8 mouse cellular contexts compared by ENCODE assay signal in genomic region chr11:120539285-120540014, GRCm38 (mm10). TPM values are rescaled to one million over a fixed set of nuclear protein-coding genes. Genes with fewer than 3 reads are reported as not detected.
DNase-seq lines count a peak whose midpoint lies in the region; ATAC-seq and TF ChIP-seq lines count a peak whose summit lies in the region.

No protein-coding gene starts in this region.

- 18% methylated on average over 10 of the region's 10 CpGs for WGBS in hindbrain, embryonic 14.5 days
- 20% methylated on average over 10 of the region's 10 CpGs for WGBS in liver, adult 2 months
- WGBS in neural tube, embryonic 14.5 days: 26% methylated on average over 10 of the region's 10 CpGs

- no peak for ATAC-seq in megakaryocyte, adult 5-6 weeks (ENCODE audit: poor library complexity, severe bottlenecking)
- ATAC-seq in hindbrain, embryonic 14.5 days (ENCODE audit: low FRiP score): peak; percentile 53
- ATAC-seq in neural tube, embryonic 14.5 days (ENCODE audit: low read depth): peak; percentile 75
- ATAC-seq in megakaryocyte progenitor cell, adult 5-6 weeks (replicated peaks; ENCODE audit: poor library complexity): no peak

- H3K9me3 ChIP-seq in megakaryocyte, embryonic 14.5 days: no peaks in the 10 kb centered on the region
- no peaks in the 10 kb centered on the region for H3K9me3 ChIP-seq in hindbrain, embryonic 14.5 days (ENCODE audit: control insufficient read depth, low read length)
- H3K9me3 ChIP-seq in neural tube, embryonic 14.5 days (ENCODE audit: control insufficient read depth, low read length): no peaks in the 10 kb centered on the region

- TF ChIP-seq POLR2A in liver, adult 2 months (IDR thresholded peaks at IDR 0.05; ENCODE audit: extremely low read depth, insufficient read depth, low read length): no peak

- peak overlapping the region; percentile 44 for H3K9ac ChIP-seq in hindbrain, embryonic 14.5 days
- H3K9ac ChIP-seq in liver, adult 2 months (ENCODE audit: low read depth, low read length): peak overlapping the region; percentile 26
- H3K9ac ChIP-seq in neural tube, embryonic 14.5 days (replicated peaks; ENCODE audit: low read depth, low read length): peak overlapping the region; percentile 21; the same call in 1 of the 2 replicates

- H3K27me3 ChIP-seq in megakaryocyte, embryonic 14.5 days (replicated peaks): peaks cover 46% of the 10 kb centered on the region
- 0 out of 2 replicates have a peak, but pooled peaks cover 3% of the 10 kb centered on the region for H3K27me3 ChIP-seq in hindbrain, embryonic 14.5 days (ENCODE audit: control insufficient read depth, insufficient read depth, low read length)
- H3K27me3 ChIP-seq in liver, adult 2 months (ENCODE audit: control insufficient read depth, insufficient read depth, low read length): no peaks in the 10 kb centered on the region
- no peaks in the 10 kb centered on the region for H3K27me3 ChIP-seq in neural tube, embryonic 14.5 days (ENCODE audit: control insufficient read depth, insufficient read depth, low read length)

- peaks cover 75% of the 10 kb centered on the region for H3K4me1 ChIP-seq in megakaryocyte, embryonic 14.5 days
- H3K4me1 ChIP-seq in hindbrain, embryonic 14.5 days (replicated peaks; ENCODE audit: control insufficient read depth, insufficient read depth, low read length): peaks cover 20% of the 10 kb centered on the region
- peaks cover 36% of the 10 kb centered on the region for H3K4me1 ChIP-seq in liver, adult 2 months (ENCODE audit: control insufficient read depth, insufficient read depth, low read length)
- H3K4me1 ChIP-seq in neural tube, embryonic 14.5 days (ENCODE audit: control insufficient read depth, insufficient read depth, low read length): peaks cover 12% of the 10 kb centered on the region

- peak overlapping the region; percentile 15 for H3K4me2 ChIP-seq in hindbrain, embryonic 14.5 days (replicated peaks)
- H3K4me2 ChIP-seq in neural tube, embryonic 14.5 days (ENCODE audit: low read depth, low read length): no peak overlapping the region

- peaks cover 43% of the 10 kb centered on the region for H3K36me3 ChIP-seq in megakaryocyte, embryonic 14.5 days (replicated peaks; ENCODE audit: low read length)
- H3K36me3 ChIP-seq in hindbrain, embryonic 14.5 days (replicated peaks; ENCODE audit: control insufficient read depth, insufficient read depth): peaks cover 32% of the 10 kb centered on the region
- H3K36me3 ChIP-seq in liver, adult 2 months (ENCODE audit: control insufficient read depth, insufficient read depth, low read length): peaks cover 2% of the 10 kb centered on the region; the same call in 1 of the 2 replicates
- peaks cover 28% of the 10 kb centered on the region for H3K36me3 ChIP-seq in neural tube, embryonic 14.5 days (ENCODE audit: control insufficient read depth, insufficient read depth, low read length)

- no peak for DNase-seq in hindbrain, embryonic 14.5 days (ENCODE audit: low spot score)
- peak; percentile 91 for DNase-seq in liver, adult 2 months (ENCODE audit: extremely low read depth, low read depth, low spot score)
- DNase-seq in layer of hippocampus, adult 9-11 months: no peak
- no peak for DNase-seq in ovary, postnatal 10 days (ENCODE audit: low spot score)

- H3K79me2 ChIP-seq in liver, adult 2 months (ENCODE audit: control insufficient read depth, insufficient read depth, low read length): peaks cover 5% of the 10 kb centered on the region; the same call in 1 of the 2 replicates

- peak overlapping the region; percentile 78 for H3K27ac ChIP-seq in hindbrain, embryonic 14.5 days
- H3K27ac ChIP-seq in liver, adult 2 months (replicated peaks; ENCODE audit: insufficient read depth, low read depth, low read length): peak overlapping the region; percentile 69
- H3K27ac ChIP-seq in neural tube, embryonic 14.5 days (ENCODE audit: low read depth, low read length): peak overlapping the region; percentile 66

- TF ChIP-seq CTCF in liver, adult 2 months (IDR thresholded peaks at IDR 0.05; ENCODE audit: low read depth, low read length): no peak

- H3K4me3 ChIP-seq in megakaryocyte, embryonic 14.5 days (replicated peaks): peak overlapping the region; percentile 12
- no peak overlapping the region for H3K4me3 ChIP-seq in hindbrain, embryonic 14.5 days (replicated peaks; ENCODE audit: low read length)
- H3K4me3 ChIP-seq in liver, adult 2 months (ENCODE audit: insufficient read depth, low read depth, low read length): no peak overlapping the region
- no peak overlapping the region for H3K4me3 ChIP-seq in neural tube, embryonic 14.5 days (ENCODE audit: low read depth, low read length)

RNA-seq across cellular contexts. Expression of gene Gcgr, which starts 9.0 kb away (rescaled TPM):
- not detected in 2 replicates for polyA plus RNA-seq in megakaryocyte, embryonic 14.5 days (2012; ENCODE audit: insufficient read depth, low replicate concordance)
- not detected in 2 replicates for total RNA-seq in megakaryocyte, adult 5-6 weeks (2015)
- not detected in 2 replicates for total RNA-seq in megakaryocyte, adult 5-6 weeks (2017)
- polyA plus RNA-seq in hindbrain, embryonic 14.5 days (2014; fragmentation: Nextera tagmentation; extraction: Ambion mirVana): 0.27 and 0.32 TPM in 2 replicates
- total RNA-seq in liver, adult 2 months (2014; rRNA removed): 135 and 143 TPM in 2 replicates
- 542 and 561 TPM in 2 replicates for polyA plus RNA-seq in liver, adult 2 months (2012; rRNA removed)
- 0.19 and 0.22 TPM in 2 replicates for polyA plus RNA-seq in neural tube, embryonic 14.5 days (2014; fragmentation: Nextera tagmentation; extraction: Ambion mirVana)
- total RNA-seq in megakaryocyte progenitor cell, adult 5-6 weeks (2015): not detected in 2 replicates
- not detected in 2 replicates for total RNA-seq in megakaryocyte progenitor cell, adult 5-6 weeks (2017)

RNA-seq across cellular contexts. Expression of gene Mcrip1, which starts 10.1 kb away (rescaled TPM):
- 227 and 338 TPM in 2 replicates for polyA plus RNA-seq in megakaryocyte, embryonic 14.5 days (2012; ENCODE audit: insufficient read depth, low replicate concordance)
- total RNA-seq in megakaryocyte, adult 5-6 weeks (2015): 79.7 and 83.0 TPM in 2 replicates
- 18.3 and 30.5 TPM in 2 replicates for total RNA-seq in megakaryocyte, adult 5-6 weeks (2017)
- polyA plus RNA-seq in hindbrain, embryonic 14.5 days (2014; fragmentation: Nextera tagmentation; extraction: Ambion mirVana): 248 and 261 TPM in 2 replicates
- total RNA-seq in liver, adult 2 months (2014; rRNA removed): 11.7 and 13.6 TPM in 2 replicates
- 36.8 and 44.4 TPM in 2 replicates for polyA plus RNA-seq in liver, adult 2 months (2012; rRNA removed)
- polyA plus RNA-seq in neural tube, embryonic 14.5 days (2014; fragmentation: Nextera tagmentation; extraction: Ambion mirVana): 248 and 267 TPM in 2 replicates
- total RNA-seq in megakaryocyte progenitor cell, adult 5-6 weeks (2015): 71.6 and 75.3 TPM in 2 replicates
- 24.2 and 25.8 TPM in 2 replicates for total RNA-seq in megakaryocyte progenitor cell, adult 5-6 weeks (2017)

RNA-seq across cellular contexts. Expression of gene Ppp1r27, which starts 11.5 kb away (rescaled TPM):
- 0.25 TPM in 1 of 2 replicates, not detected in the other for polyA plus RNA-seq in megakaryocyte, embryonic 14.5 days (2012; ENCODE audit: insufficient read depth, low replicate concordance)
- not detected in 2 replicates for total RNA-seq in megakaryocyte, adult 5-6 weeks (2015)
- not detected in 2 replicates for total RNA-seq in megakaryocyte, adult 5-6 weeks (2017)
- polyA plus RNA-seq in hindbrain, embryonic 14.5 days (2014; fragmentation: Nextera tagmentation; extraction: Ambion mirVana): 0.29 TPM in 1 of 2 replicates, not detected in the other
- 0.28 TPM in 1 of 2 replicates, not detected in the other for total RNA-seq in liver, adult 2 months (2014; rRNA removed)
- polyA plus RNA-seq in liver, adult 2 months (2012; rRNA removed): not detected in 2 replicates
- polyA plus RNA-seq in neural tube, embryonic 14.5 days (2014; fragmentation: Nextera tagmentation; extraction: Ambion mirVana): not detected in 2 replicates
- not detected in 2 replicates for total RNA-seq in megakaryocyte progenitor cell, adult 5-6 weeks (2015)
- total RNA-seq in megakaryocyte progenitor cell, adult 5-6 weeks (2017): 1.3 TPM in 1 of 2 replicates, not detected in the other

RNA-seq across cellular contexts. Expression of gene P4hb, which starts 33.6 kb away (rescaled TPM):
- 1,223 and 1,872 TPM in 2 replicates for polyA plus RNA-seq in megakaryocyte, embryonic 14.5 days (2012; ENCODE audit: insufficient read depth, low replicate concordance)
- total RNA-seq in megakaryocyte, adult 5-6 weeks (2015): 301 and 325 TPM in 2 replicates
- total RNA-seq in megakaryocyte, adult 5-6 weeks (2017): 587 and 590 TPM in 2 replicates
- 295 and 326 TPM in 2 replicates for polyA plus RNA-seq in hindbrain, embryonic 14.5 days (2014; fragmentation: Nextera tagmentation; extraction: Ambion mirVana)
- 933 and 951 TPM in 2 replicates for total RNA-seq in liver, adult 2 months (2014; rRNA removed)
- 683 and 737 TPM in 2 replicates for polyA plus RNA-seq in liver, adult 2 months (2012; rRNA removed)
- polyA plus RNA-seq in neural tube, embryonic 14.5 days (2014; fragmentation: Nextera tagmentation; extraction: Ambion mirVana): 248 and 330 TPM in 2 replicates
- 669 and 748 TPM in 2 replicates for total RNA-seq in megakaryocyte progenitor cell, adult 5-6 weeks (2015)
- total RNA-seq in megakaryocyte progenitor cell, adult 5-6 weeks (2017): 1,254 and 1,320 TPM in 2 replicates

RNA-seq across cellular contexts. Expression of gene Arhgdia, which starts 42.0 kb away (rescaled TPM):
- polyA plus RNA-seq in megakaryocyte, embryonic 14.5 days (2012; ENCODE audit: insufficient read depth, low replicate concordance): 1,582 and 1,923 TPM in 2 replicates
- 506 and 521 TPM in 2 replicates for total RNA-seq in megakaryocyte, adult 5-6 weeks (2015)
- total RNA-seq in megakaryocyte, adult 5-6 weeks (2017): 226 and 275 TPM in 2 replicates
- 435 and 490 TPM in 2 replicates for polyA plus RNA-seq in hindbrain, embryonic 14.5 days (2014; fragmentation: Nextera tagmentation; extraction: Ambion mirVana)
- 14.9 and 22.3 TPM in 2 replicates for total RNA-seq in liver, adult 2 months (2014; rRNA removed)
- 142 and 188 TPM in 2 replicates for polyA plus RNA-seq in liver, adult 2 months (2012; rRNA removed)
- 419 and 479 TPM in 2 replicates for polyA plus RNA-seq in neural tube, embryonic 14.5 days (2014; fragmentation: Nextera tagmentation; extraction: Ambion mirVana)
- 401 and 420 TPM in 2 replicates for total RNA-seq in megakaryocyte progenitor cell, adult 5-6 weeks (2015)
- 177 and 193 TPM in 2 replicates for total RNA-seq in megakaryocyte progenitor cell, adult 5-6 weeks (2017)

Comparison
In these comparisons a context has a peak if more than half of its experiments do, and no peak if none do; other contexts are left out.
1. ATAC-seq: peak in hindbrain, embryonic 14.5 days (single experiment) and neural tube, embryonic 14.5 days (single experiment); none in megakaryocyte, adult 5-6 weeks (single experiment) and megakaryocyte progenitor cell, adult 5-6 weeks (single experiment).
2. RNA of gene Gcgr, which starts 9.0 kb away (polyA plus RNA-seq): 542 to 561 TPM in liver, adult 2 months; 0.27 to 0.32 TPM in hindbrain, embryonic 14.5 days, 0.19 to 0.22 TPM in neural tube, embryonic 14.5 days and not detected in megakaryocyte, embryonic 14.5 days; every median in the first group is over 100 times any median in the second.
3. Peak in every context shown above with its lines, with median percentiles within 50 percentile points of each other: H3K27ac ChIP-seq and H3K9ac ChIP-seq.